Mouse (Mus musculus) midbrain, postnatal 0 days (tissue): ENCODE measurements around the gene Pgrmc1. TPM values are rescaled to one million over a fixed set of nuclear protein-coding genes. Genes with fewer than 3 reads are reported as not detected.
A peak's percentile ranks its signal among the peaks of the same experiment; 100 is the strongest.

Source experiments
- ATAC-seq: fragments of 200-750 bp; cut with Nextera tagmentation; 2 replicates; pipeline ENCODE4 v1.8.0; 2017; ENCODE audit warnings: moderate number of reproducible peaks, mild to moderate bottlenecking, moderate TSS enrichment, moderate library complexity; ENCODE audit not compliant: low FRiP score
- DNase-seq: peaks from one replicate; pipeline ENCODE4 v3.0.0-alpha.2; 2015; ENCODE audit warnings: low spot score
- H3K27ac ChIP-seq: fragments of 300-500 bp; sonication (generic); 2 replicates; pipeline ENCODE4 v1.5.1; 2014; ENCODE audit warnings: low read depth, mild to moderate bottlenecking, low read length, mixed read lengths
- H3K27me3 ChIP-seq: fragments of 300-500 bp; sonication (generic); 2 replicates; pipeline ENCODE4 v1.6.1; 2014; ENCODE audit warnings: low read length, control low read depth, mixed read lengths; ENCODE audit not compliant: insufficient read depth
- H3K36me3 ChIP-seq: fragments of 300-500 bp; sonication (generic); 2 replicates; pipeline ENCODE4 v1.6.1; 2014; ENCODE audit warnings: low read length, control low read depth, mixed read lengths; ENCODE audit not compliant: insufficient read depth
- H3K4me1 ChIP-seq: fragments of 300-500 bp; sonication (generic); 2 replicates; pipeline ENCODE4 v1.6.1; 2014; ENCODE audit warnings: mild to moderate bottlenecking, control low read depth, antibody characterized with exemption, low read length, mixed read lengths; ENCODE audit not compliant: insufficient read depth
- H3K4me2 ChIP-seq: fragments of 300-500 bp; sonication (generic); 2 replicates; pipeline ENCODE4 v1.6.1; 2014; ENCODE audit warnings: low read depth, mild to moderate bottlenecking, low read length, mixed read lengths; ENCODE audit not compliant: poor library complexity, severe bottlenecking
- H3K4me3 ChIP-seq: fragments of 300-500 bp; sonication (generic); 2 replicates; pipeline ENCODE4 v1.5.1; 2014; ENCODE audit warnings: low read depth, mild to moderate bottlenecking, low read length, moderate library complexity
- H3K9ac ChIP-seq: fragments of 300-500 bp; sonication (generic); replicated peaks from 2 replicates; pipeline ENCODE4 v1.6.1; 2014; ENCODE audit warnings: mild to moderate bottlenecking, low read length, moderate library complexity, mixed read lengths; ENCODE audit not compliant: poor library complexity, severe bottlenecking
- H3K9me3 ChIP-seq: fragments of 300-500 bp; sonication (generic); 2 replicates; pipeline ENCODE4 v1.6.1; 2016; ENCODE audit warnings: low read length, control low read depth
- CTCF ChIP-seq: IDR thresholded peaks from 2 replicates; pipeline ENCODE4 v1.5.1; 2016; ENCODE audit warnings: antibody characterized with exemption, mild to moderate bottlenecking
- WGBS: fragments of 180-500 bp; shearing (Covaris S2); extraction: QIAGEN DNeasy Blood & Tissue Kit; methylation state at CpG from one replicate; pipeline ENCODE4 v1.1.7; 2014; 5-methylcytosine and 5-hydroxymethylcytosine counted together
- polyA plus RNA-seq: library from polyadenylated mRNA; unstranded; fragments of >200 nt; fragmentation: Nextera tagmentation; extraction: Ambion mirVana; gene quantifications from 2 replicates; pipeline ENCODE4 v1.2.1, GENCODE M21; 2015
- total RNA-seq: library from RNA; depleted of rRNA; stranded (reverse); fragments of >200 nt; gene quantifications from 2 replicates; pipeline ENCODE4 v1.2.3, GENCODE M21; 2014

Pgrmc1 gene
- total and polyA plus RNA-seq, 2 experiments from 2014 or later, result 534 to 773 TPM

DNA sequence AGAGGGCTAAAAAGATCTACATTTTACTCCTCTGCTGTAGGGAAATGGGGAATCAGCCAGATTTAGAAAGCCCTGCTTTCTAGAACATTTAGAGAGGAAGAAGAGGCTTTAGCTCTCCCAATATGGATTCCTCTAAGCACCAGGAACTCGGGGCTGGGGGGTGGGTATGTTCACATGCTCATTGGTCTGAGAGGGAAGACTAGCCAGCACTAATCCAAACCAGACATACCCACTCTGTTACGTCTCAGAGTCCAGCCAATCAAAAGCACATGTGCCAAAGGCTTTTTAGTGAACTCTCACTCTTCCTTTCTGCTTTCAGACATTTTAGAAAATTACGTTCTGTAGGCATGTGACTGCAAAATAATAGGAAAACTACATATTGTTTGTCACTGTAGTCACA lies 1.6 kb downstream of the Pgrmc1 start:
- Histone ChIP-seq H3K36me3 (no peaks in the 10 kb centered on the region), H3K4me3 (peak overlapping the region; percentile 63), H3K4me2 (peak overlapping the region; percentile 49), H3K27me3 (no peaks in the 10 kb centered on the region), H3K9ac (peak overlapping the region; percentile 81; the same call in 1 of the 2 replicates), H3K4me1 (no peaks in the 10 kb centered on the region), H3K27ac (no peak overlapping the region), H3K9me3 (no peaks in the 10 kb centered on the region)
- no peak for ATAC-seq
- TF ChIP-seq CTCF, result no peak
- WGBS, result 27% methylated on average over 3 of the region's 3 CpGs
- DNase-seq, result peak; percentile 27

DNA sequence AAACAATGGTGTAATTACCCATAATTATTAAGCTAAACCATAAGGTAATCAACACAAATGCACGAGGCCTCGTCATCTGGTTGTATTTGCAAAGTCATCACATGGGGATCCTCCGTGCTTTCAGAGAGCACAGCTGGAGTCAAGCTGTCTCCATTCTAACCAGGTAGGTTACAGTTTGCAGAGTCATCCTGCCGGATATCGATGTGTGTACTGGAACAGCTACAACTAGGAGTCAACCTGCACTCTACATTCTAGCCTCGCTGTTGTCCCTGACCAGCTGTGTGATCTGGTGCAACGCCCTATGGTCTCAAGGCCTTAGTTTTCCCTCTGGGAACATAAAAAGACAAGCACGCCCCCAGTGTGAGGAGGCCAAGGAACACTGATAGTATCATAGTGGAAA lies 2.1 kb downstream of the Pgrmc1 start:
- Histone ChIP-seq H3K4me1 (no peaks in the 10 kb centered on the region), H3K27me3 (no peaks in the 10 kb centered on the region), H3K36me3 (no peaks in the 10 kb centered on the region), H3K4me3 (peak overlapping the region; percentile 63), H3K27ac (no peak overlapping the region), H3K9me3 (no peaks in the 10 kb centered on the region), H3K9ac (no peak overlapping the region), H3K4me2 (peak overlapping the region; percentile 49)
- no peak for ATAC-seq
- no peak for DNase-seq
- no peak for TF ChIP-seq CTCF
- WGBS, result 64% methylated on average over 8 of the region's 8 CpGs

DNA sequence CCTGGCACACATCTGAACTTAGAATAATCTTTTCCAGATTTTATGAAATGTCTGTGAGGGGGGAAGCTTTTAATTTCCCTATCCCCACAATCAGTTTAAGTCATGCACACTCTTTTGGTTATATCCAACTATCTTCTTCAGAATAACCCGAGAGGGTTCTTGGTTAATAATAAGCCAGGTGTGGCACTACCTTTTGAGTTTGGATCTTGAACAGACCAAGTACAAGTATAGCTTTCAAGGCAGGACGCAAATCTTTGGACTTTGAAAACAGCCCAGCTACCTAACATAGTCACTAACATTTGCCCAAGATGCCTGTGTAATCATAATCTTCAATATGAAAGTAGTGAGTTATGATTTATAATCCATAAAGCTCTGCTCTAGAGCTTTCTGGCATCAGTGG lies 4.9 kb downstream of the Pgrmc1 start:
- ATAC-seq (no peak), DNase-seq (no peak)
- no peak overlapping the region for H3K27ac ChIP-seq
- no peak for TF ChIP-seq CTCF
- no peak overlapping the region for H3K4me2 ChIP-seq
- H3K4me1 ChIP-seq, result no peaks in the 10 kb centered on the region
- H3K9me3 ChIP-seq, result no peaks in the 10 kb centered on the region
- H3K27me3 ChIP-seq, result no peaks in the 10 kb centered on the region
- H3K4me3 ChIP-seq, result no peak overlapping the region
- H3K9ac ChIP-seq, result no peak overlapping the region
- WGBS, result 88% methylated on average over 2 of the region's 2 CpGs
- no peaks in the 10 kb centered on the region for H3K36me3 ChIP-seq

DNA sequence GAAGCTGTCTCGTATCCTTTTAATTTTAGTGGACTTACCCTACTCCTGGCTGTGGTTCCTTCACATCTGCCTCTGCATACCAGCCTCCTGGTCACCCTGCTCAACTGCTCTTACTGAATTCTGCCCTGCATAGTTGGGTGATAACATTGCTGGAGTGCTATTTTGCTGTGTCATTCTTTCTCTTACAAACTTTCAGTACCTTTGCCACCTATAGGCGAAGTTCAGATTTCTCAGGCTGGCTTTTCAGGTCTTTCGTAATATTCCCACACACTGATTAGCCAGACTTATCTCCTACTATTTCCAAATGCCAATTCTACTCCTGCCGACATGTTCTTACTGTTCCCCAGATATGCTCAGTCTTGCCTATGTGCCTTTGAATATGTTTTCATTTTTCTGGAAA lies 6.0 kb downstream of the Pgrmc1 start:
- TF ChIP-seq CTCF, result no peak

GRCm38 (mm10) chrX:36609117-36609516 lies 11.1 kb downstream of the Pgrmc1 start:
- 78% methylated on average over 2 of the region's 2 CpGs for WGBS
- Histone ChIP-seq H3K27me3 (no peaks in the 10 kb centered on the region), H3K9me3 (no peaks in the 10 kb centered on the region), H3K4me1 (no peaks in the 10 kb centered on the region), H3K4me3 (no peak overlapping the region), H3K27ac (no peak overlapping the region), H3K4me2 (no peak overlapping the region), H3K36me3 (no peaks in the 10 kb centered on the region), H3K9ac (no peak overlapping the region)
- no peak for TF ChIP-seq CTCF
- ATAC-seq, result no peak
- no peak for DNase-seq

More for the DNA sequence above, 6.0 kb downstream of the Pgrmc1 start:
- Histone ChIP-seq H3K4me1 (no peaks in the 10 kb centered on the region), H3K27me3 (no peaks in the 10 kb centered on the region), H3K4me3 (no peak overlapping the region), H3K36me3 (no peaks in the 10 kb centered on the region), H3K4me2 (no peak overlapping the region), H3K9me3 (no peaks in the 10 kb centered on the region), H3K27ac (no peak overlapping the region), H3K9ac (no peak overlapping the region)
- DNase-seq (no peak), ATAC-seq (no peak)
- WGBS, result 86% methylated on average over 4 of the region's 4 CpGs

DNA sequence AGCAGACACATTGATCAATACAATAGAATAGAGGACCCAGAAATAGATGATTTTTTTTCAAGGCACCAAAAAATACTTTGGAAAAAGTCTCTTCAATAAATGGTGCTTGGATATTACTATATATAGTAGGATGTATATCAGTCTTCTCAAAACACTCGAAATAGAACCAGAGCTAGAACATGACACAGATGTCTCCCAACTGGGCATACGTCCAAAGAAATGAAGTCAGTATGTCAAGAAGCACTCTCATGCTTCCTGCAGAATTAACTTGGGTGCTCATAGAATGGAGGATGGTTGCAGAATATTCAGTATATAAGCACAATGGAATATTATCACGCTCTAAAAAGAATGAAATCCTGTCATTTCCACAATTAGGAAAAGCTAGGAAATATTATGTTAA lies 30.1 kb downstream of the Pgrmc1 start:
- H3K27me3 ChIP-seq, result no peaks in the 10 kb centered on the region
- no peak for TF ChIP-seq CTCF
- H3K9ac ChIP-seq, result no peak overlapping the region
- DNase-seq (no peak), ATAC-seq (no peak)
- H3K9me3 ChIP-seq, result no peaks in the 10 kb centered on the region
- 77% methylated on average over 3 of the region's 3 CpGs for WGBS
- no peak overlapping the region for H3K4me2 ChIP-seq
- H3K27ac ChIP-seq, result no peak overlapping the region
- no peak overlapping the region for H3K4me3 ChIP-seq
- no peaks in the 10 kb centered on the region for H3K36me3 ChIP-seq
- no peaks in the 10 kb centered on the region for H3K4me1 ChIP-seq
